Mouse (Mus musculus): ENCODE results near the gene Flt3l.
A peak's percentile ranks its signal among the peaks of the same experiment; 100 is the strongest.
"Not testable (repeated sequence)": the region's sequence is repeated elsewhere in the genome, so short reads cannot be mapped to it uniquely, and the experiment has no call there.

Flt3l gene

GRCm38 (mm10) chr7:45098541-45099240 is 37.5 kb downstream of the Flt3l start:
- no peak for DNase-seq (ENCODE audit: low spot score in 2 of 2)

- no peak for DNase-seq (ENCODE audit: low spot score in 2 of 2)
Observed at GRCm38 (mm10) chr7:45097479-45097878, 38.8 kb downstream of the Flt3l start.

- not testable (repeated sequence) for DNase-seq (ENCODE audit: low spot score in 2 of 2)
Observed at GRCm38 (mm10) chr7:45095965-45096364, 40.3 kb downstream of the Flt3l start.

GRCm38 (mm10) chr7:45095367-45095766 is 40.9 kb downstream of the Flt3l start:
- DNase-seq (ENCODE audit: low spot score in 2 of 2) = no peak

- DNase-seq (ENCODE audit: low spot score in 2 of 2) = no peak
Observed at GRCm38 (mm10) chr7:45094121-45094520, 42.1 kb downstream of the Flt3l start.

GRCm38 (mm10) chr7:45093516-45093905 is 42.7 kb downstream of the Flt3l start:
- no peak for DNase-seq (ENCODE audit: low spot score in 2 of 2)

- DNase-seq (ENCODE audit: low spot score in 2 of 2) = no peak
Observed at GRCm38 (mm10) chr7:45092828-45093515, 43.3 kb downstream of the Flt3l start.

GRCm38 (mm10) chr7:45092048-45092447 is 44.2 kb downstream of the Flt3l start, which contains the start of gene Rcn3:
Gene Rcn3, minus strand, starts transcription at chr7:45092221.
- DNase-seq (ENCODE audit: low spot score in 2 of 2) = no peak

- no peak for DNase-seq (ENCODE audit: low spot score in 2 of 2)
Observed at GRCm38 (mm10) chr7:45091001-45091990, 44.9 kb downstream of the Flt3l start.

- no peak for DNase-seq (ENCODE audit: low spot score in 2 of 2)
Observed at GRCm38 (mm10) chr7:45090251-45090977, 45.8 kb downstream of the Flt3l start.

GRCm38 (mm10) chr7:45088597-45088996 is 47.6 kb downstream of the Flt3l start:
- no peak for DNase-seq (ENCODE audit: low spot score in 2 of 2)

GRCm38 (mm10) chr7:45086084-45086483 is 50.1 kb downstream of the Flt3l start:
- no peak for DNase-seq (ENCODE audit: low spot score in 2 of 2)

GRCm38 (mm10) chr7:45083300-45083890 is 52.8 kb downstream of the Flt3l start:
- DNase-seq (ENCODE audit: low spot score in 2 of 2) = no peak

GRCm38 (mm10) chr7:45082401-45083299 is 53.6 kb downstream of the Flt3l start:
- no peak for DNase-seq (ENCODE audit: low spot score in 2 of 2)

- DNase-seq (ENCODE audit: low spot score in 2 of 2) = no peak
Observed at GRCm38 (mm10) chr7:45081016-45081415, 55.2 kb downstream of the Flt3l start.

- peak; percentile 92 to 95 for DNase-seq (ENCODE audit: low spot score in 2 of 2)
Observed at GRCm38 (mm10) chr7:45079856-45080255, 56.4 kb downstream of the Flt3l start.

Measured in frontal cortex, postnatal 25 days (tissue).